Mouse (Mus musculus) cerebellum, postnatal 25 days (tissue): ENCODE results near the gene Hoga1.
A peak's percentile ranks its signal among the peaks of the same experiment; 100 is the strongest.

Experiments used
- DNase-seq, 2 experiments: peaks; one replicate each; pipeline ENCODE4 v3.0.0; 2021; ENCODE audit warnings: mixed read lengths in 2 of 2

Gene Hoga1

GRCm38 (mm10) chr19:42045269-42046102, at the start of gene Hoga1:
TSS of gene Hoga1 (plus strand) at chr19:42045610.
- peak; percentile 60 to 76 for DNase-seq

DNA sequence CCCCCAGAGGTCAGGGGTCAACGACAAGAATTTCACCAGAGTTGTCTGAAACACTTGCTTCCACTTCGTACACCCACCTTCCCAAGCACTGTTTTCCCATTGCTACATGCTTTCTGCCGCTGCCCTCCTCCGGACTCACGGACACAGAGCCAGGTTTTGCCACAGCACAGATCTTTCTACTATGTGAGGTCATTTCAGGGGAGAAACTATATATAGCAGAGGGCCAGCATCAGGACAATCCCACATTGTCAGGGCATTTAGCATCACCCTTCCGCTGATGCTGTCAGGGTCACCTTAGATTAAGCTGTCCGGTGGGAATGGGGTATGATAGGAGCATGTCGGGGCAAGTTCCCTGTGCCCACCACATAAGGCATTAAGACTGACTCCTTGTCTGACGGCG, 48.3 kb upstream of the Hoga1 start:
- no peak for DNase-seq

DNA sequence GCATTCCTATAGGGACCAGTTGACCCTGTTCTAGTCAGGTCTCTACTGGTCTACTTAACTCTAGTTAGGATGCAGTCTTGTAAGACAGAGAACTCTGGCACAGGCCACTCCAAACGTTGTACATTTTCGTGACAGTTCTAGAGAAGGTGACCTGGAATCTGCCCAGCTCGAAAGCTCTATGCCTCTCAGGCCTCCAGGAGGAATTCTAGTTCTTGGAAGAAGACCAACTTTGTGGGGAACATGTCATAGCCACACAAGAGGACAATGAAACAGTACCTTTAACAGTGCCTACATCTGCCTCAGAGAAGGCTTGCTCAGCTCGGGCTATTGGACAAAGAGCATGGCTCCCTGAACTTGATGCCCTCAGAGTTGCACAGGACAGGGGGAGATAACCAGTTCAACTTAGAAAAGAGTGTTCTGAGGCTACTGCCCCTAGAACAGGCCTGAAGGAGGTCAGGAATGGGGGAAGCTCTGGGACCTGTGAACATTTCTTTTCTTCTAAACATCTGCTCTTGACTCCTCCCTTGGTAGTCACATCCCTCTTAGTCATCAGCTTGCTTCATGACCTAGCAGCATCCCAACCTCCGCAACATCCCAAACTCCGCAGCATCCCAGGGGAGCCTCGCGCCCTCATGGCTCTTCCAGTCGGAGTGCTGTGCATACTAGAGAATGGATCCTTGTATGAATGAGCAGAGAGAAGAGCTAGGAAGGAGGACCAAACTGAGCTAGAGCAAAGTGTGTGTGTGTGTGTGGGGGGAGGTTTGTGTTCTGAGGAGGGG, 46.5 kb upstream of the Hoga1 start:
- peak in 1 of 2 experiments; percentile 52 for DNase-seq

DNA sequence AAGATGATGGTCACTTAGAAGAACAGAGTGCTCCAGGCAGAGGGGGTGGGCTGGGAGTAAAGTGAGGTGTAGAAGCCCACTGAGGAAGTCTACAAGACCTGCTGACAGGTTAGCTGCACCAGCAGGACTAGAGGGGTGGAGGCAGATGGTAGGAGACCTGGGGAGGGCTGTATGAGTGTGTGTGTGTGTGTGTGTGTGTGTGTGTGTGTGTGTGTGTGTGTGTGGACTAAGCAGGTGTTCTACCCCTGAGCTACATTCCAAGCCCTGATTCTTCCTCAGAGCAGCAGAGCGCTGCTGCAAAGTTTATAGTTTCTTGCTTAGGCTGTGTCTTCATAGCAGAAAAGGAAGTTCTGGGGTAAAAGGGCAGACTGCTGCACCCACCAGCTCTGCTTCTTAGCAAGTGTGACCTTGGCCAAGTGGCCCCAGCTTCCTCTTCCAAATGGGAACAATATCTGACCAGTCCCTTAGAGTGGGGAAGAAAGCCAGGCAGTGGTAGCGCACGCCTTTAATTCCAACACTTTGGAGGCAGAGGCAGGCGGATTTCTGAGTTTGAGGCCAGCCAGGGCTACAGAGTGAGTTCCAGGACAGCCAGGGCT, 45.6 kb upstream of the Hoga1 start:
- no peak for DNase-seq

GRCm38 (mm10) chr19:42000446-42000958, 44.9 kb upstream of the Hoga1 start:
- DNase-seq: no peak

DNA sequence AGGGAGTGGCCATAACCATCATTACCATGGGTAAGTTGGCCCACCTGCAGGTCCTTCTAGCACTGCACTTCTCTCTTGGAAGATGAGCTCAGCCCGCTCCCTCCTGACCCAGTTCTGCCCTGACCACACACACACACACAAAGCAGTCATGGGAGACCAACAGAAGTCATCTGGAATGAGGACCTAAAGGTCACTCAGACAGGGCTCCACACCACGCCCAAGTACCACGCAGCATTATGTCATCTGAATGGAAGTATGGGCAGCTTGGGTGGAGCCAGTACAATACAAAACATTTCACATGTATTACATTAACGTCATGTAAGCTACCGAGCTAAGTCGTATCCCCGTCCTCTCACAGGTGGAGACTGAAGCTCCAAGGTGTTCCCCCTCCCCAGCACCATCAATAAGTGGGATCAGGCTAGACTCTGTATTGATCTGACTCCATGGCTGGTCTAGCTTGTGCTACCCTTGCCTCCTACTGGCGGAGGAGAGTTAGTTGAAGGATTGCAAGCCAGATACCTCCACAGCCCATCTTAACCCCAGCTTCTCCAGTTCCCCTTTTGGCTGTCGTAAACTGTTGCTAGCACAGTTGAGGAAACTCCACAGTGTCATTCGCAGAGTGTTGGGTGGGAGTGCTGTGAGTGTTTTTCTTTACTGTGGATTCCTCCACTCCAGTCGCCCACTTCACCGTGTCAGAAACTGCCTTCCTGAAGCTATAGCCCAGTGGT, 44.0 kb upstream of the Hoga1 start:
- DNase-seq: no peak

DNA sequence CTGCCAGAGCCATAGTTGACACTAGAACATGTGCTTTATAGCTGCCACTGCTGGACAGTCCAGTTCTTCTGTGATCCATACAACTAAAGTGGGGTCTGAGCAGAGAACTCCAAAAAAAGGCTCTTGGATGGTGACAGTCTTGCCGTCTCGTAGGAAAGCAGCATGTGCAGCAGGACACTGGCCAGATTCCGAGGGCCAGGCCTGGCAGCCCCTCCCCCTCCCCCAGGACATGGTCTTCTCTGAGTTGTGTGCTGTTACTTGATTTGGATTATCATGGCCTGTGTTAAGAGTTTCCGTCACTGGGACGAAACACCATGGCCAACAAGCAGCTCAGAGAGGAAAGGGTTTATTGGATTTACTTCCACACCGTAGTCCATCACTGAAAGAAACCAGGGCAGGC, 41.2 kb upstream of the Hoga1 start:
- peak in 1 of 2 experiments; percentile 47 for DNase-seq

DNA sequence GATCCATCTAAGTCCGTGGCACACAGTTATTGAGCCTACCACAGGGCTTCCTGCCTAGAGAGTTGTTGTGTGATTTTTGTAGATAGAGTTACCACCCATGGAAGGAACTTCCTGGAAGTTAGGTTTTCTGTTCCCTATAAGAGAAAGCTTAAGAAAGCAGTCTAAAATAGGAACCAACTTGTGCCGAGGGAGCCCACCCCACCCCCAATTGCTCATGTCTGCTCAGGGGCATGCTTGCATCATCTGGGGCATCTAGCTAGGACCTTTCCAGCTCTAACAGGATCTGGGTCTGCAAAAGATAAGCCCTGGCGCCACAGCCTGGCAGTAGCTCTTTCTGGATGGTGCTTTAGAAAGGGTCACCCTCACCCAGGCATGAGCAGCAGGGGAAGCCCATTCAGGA, 39.8 kb upstream of the Hoga1 start:
- no peak for DNase-seq

DNA sequence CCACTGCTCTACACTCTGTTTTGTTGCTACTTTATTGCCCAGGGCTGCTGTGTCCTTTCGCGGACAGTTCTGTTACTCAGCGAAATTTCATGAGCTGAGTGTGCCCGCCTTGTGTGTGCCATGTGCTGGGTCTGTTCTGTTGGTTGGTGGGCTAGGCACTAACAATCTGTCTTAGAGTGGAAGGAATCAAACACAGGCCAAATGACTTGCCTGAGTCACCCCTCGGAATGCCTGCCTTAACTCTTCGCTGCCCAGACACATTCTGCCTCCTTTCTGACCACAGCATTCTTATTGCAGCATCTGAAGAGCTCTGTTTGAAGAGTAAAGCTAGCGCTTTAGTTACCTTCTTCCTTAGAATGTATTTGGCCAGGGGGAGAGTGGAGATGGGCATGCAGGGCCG, 38.8 kb upstream of the Hoga1 start:
- no peak for DNase-seq

DNA sequence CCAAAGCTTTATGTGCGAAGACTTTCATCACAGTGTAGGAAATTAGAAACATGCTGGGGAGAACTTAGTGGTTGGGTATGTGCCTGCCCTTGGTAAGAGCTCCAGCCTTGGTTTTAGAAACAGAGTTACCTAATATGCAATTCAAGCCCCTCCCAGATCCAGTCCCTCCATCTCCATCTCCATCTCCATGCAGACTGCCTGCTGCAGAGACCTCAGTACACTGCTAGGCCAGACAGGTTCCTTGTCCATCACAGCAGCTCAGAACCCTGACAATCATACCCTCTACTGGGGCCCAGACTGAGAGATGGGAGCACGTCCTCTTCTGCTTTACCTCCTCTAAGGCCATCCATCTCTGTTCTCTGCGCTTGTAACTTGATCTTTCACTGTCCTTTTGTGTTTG, 36.8 kb upstream of the Hoga1 start:
- no peak for DNase-seq

DNA sequence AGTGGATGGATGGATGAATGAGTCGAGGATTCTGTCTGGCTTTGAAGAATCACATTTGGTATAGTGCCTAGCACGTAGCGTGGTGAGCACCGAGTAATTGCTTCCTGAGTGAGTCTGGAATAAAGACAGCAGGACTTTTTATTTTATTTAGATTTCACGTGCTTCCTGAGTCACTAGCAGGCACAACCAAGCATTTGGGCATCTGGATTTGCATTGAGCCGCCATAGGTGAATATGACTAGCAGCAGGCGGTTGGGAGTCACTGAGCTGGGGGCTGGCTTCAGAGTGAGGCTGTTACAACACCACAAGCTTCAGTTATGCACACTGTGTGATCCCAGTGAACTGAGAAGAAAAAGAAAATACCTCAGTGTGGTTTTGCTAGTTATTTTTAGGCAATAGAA, 36.3 kb upstream of the Hoga1 start:
- no peak for DNase-seq

GRCm38 (mm10) chr19:42010436-42010835, 35.0 kb upstream of the Hoga1 start:
- no peak for DNase-seq

DNA sequence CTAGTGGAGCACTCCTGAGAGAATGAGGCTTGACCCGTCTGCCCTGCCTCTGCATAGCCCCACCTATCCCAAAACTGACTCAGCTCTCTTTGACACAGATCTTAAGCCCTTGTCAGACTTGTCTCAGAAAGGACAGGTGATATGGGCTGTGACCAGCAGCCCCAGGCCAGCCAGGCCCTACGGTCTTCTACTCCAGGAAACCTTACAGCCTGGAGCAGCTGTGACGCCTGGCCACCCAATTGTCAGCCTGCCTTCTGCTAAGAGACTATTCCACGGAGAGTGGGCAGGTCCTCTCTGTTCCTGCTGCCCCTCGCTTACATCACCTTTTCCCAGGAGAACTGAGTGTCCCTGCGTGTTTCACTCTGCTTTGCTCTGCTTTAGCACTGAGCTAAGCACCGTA, 34.3 kb upstream of the Hoga1 start:
- DNase-seq: no peak

GRCm38 (mm10) chr19:42014231-42014825, 31.1 kb upstream of the Hoga1 start:
- DNase-seq: no peak

GRCm38 (mm10) chr19:42015001-42015400, 30.4 kb upstream of the Hoga1 start:
- DNase-seq: no peak

- DNase-seq: no peak
Measured at GRCm38 (mm10) chr19:42016251-42016650, 29.2 kb upstream of the Hoga1 start.

GRCm38 (mm10) chr19:42016840-42017239, 28.6 kb upstream of the Hoga1 start:
- DNase-seq: no peak

DNA sequence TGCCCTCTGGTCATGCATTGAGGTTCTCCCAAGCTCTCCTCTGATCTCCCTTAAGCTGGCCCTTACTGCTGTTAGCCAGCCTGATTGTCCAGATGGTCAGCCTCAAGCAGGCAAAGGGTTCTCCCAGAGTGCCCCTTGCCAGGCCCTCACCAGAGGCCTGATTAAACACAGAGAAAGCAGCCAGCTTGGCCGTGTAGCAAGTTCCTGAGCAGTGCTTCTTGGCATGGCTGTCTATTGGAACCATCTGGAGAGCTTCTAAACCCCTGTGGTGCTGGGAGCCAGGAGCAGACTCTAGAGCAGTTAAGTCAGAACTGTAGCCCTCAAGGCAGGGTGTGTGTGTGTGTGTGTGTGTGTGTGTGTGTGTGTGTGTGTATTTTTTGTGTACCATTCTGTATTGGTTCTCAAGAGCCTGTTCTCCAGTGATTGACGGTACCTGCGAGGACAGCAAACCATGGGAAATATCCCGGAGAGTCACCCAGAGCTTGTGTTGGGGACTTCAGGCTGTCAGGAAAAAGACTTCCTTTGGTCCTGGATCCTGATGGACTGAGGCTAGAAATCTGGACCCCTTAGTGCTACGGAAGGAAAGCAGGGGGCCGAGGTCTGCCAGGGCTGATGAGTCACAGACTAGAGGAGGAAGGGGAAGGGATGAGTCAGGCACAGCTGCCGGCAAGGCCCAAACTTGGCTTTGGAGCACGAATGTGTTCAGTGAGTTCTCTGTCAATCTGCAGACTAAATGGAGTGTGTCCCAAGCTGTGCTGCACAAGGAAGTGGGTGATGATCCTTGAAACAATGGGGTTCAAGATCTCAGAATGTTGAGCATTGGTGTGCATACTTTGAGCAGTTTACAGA, 27.8 kb upstream of the Hoga1 start:
- peak; percentile 91 to 92 for DNase-seq

DNA sequence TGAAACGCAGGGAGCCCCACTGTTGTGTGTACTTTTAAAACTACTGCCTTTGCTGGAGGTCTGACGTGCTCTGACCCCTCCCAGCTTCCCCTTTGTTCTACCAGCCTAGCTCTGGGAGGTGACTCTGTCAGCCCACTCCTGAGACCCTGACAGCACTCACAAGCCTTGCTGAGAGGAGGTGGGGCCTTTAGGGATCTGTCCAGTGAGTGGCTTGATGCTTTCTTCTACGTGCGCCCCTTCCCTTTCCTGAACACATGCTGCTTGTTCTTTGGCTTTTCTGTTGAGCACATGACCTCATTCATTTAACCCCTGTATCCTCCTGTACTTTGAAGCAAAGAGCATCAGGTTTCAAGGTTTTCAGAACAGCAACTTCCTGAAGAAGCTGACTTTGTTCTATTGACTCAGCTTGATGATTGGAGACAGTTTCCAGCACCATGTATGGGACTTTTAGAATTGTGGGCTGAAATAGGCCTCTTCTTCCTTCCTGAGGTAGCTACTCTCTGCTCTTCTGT, 26.3 kb upstream of the Hoga1 start:
- no peak for DNase-seq

DNA sequence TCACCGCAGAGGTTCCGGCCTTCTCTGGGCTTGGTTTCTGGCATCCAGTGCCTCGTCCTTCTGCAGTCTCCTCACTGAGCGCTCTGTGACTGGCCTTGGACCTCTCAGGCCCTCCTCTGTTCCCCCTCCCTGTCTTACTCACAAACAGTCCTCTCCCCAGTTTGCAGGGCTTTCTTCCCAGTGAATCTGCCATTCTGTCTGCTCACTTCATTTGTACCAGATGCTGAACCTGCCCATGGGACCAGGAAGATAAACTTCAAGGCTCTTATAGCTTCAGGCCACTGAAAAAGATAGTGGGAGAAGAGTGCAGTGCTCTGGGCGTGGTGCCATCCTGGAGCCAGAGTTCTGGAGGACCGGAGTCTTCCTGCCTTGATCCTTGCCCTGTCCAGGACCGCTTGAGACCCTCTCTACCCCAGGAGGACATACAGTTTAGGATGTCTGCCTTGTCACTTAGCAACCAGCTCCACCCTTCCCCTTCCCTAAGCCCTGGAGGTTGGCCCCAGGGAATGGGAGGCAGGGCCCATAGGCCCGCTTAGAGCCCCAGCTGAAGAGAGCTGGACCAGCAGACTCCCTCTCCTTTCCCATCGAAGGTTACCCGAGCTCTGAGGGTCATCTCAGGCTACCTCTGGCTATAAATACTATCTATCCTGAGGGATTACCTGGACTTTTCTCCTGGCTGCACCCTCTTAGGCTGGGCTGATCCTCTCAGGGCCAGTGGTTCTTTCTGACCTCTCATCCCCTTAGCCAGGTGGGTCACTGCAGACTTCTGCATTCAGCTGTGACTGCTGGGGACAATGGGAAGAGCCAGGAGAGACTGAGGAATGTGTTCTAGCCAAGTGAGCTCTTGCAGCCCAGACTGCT, 23.5 kb upstream of the Hoga1 start:
- peak in 1 of 2 experiments; percentile 56 for DNase-seq
